Mouse (Mus musculus): ENCODE results near the gene Sptan1. TPM values are rescaled to one million over a fixed set of nuclear protein-coding genes. Genes with fewer than 3 reads are reported as not detected.

Gene Sptan1
- total RNA-seq, 1 experiment from 2014 or later: 285 TPM

- ATAC-seq (ENCODE audit: extremely low read depth, insufficient number of reproducible peaks, low FRiP score, poor library complexity, severe bottlenecking): peak; percentile 73
Measured at GRCm38 (mm10) chr2:30077502-30078348, 112.4 kb downstream of the Sptan1 start, which contains the start of gene Pkn3. Pkn3 (plus strand) TSS chr2:30077684.

DNA sequence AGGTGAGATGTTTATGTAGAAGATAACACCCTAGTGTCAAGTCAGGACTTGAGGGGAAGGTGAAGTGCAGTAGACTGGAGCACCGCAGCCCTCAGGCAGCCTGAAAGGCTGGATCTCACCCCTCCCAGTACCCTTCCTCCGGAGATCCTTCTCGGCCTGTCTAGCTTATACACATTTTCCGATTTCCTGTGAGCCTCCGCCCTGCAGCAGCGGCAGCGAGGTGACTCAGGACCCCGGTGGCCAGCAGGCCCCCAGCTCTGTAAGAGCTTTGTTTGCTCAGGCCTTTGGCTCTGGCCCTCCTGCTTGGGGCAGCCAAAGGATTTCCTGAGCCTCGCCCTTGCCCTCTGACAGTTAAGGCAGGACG is 113.0 kb downstream of the Sptan1 start:
- no peak; the same call in 1 of the 2 replicates for ATAC-seq (ENCODE audit: extremely low read depth, insufficient number of reproducible peaks, low FRiP score, poor library complexity, severe bottlenecking)

DNA sequence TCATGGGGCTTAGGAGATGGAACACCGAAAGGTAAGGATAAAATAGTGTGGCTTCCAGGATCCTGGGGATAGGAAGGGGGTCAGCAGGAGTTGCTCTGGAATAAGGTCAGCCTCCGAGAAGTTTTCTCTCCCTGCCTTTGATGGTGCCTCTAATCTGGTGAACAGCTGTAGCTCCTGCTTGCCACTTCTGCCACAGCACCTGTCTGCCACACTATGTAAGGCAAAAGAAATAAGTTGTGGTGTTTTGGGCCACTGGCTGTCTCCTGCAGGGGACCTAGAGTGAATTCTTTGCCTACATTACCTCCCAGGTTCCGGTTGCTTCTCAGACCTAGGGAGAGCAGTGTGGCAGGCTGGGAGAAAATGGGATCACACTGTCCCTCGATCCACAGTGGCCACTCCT is 113.4 kb downstream of the Sptan1 start:
- no peak for ATAC-seq (ENCODE audit: extremely low read depth, insufficient number of reproducible peaks, low FRiP score, poor library complexity, severe bottlenecking)

DNA sequence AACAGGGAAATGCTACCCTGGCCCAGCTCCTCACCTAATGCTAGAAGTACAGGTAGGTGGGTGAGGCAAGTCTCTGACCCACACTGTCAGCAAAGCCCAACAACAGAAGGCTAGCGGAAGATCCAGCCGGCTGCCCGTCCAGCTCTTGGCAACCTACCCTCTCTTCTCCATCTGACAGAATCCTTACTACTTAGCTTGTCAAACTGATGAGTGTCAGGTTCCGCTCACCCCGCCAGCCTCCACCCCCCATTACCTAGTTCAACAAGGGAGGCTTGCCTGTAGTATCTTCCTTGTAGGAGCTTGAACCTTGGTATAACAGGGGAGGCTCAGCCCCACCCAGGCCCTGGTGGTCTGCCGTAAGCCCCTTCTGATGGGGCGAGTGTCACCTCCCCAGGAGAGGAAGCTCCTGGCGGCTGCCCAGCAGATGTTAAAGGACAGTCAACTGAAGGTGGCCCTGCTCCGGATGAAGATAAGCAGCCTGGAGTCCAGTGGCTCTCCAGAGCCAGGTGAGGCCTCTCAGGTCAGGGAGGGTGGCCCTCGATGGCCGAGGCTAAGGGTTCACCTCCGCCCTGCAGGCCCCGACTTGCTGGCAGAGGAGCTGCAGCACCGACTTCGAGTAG is 114.9 kb downstream of the Sptan1 start:
- ATAC-seq (ENCODE audit: extremely low read depth, insufficient number of reproducible peaks, low FRiP score, poor library complexity, severe bottlenecking): no peak

Other genes with a start within 250 kb of the Sptan1 start
- not detected in 2 replicates for gene Gm13420, start 213.9 kb upstream of the Sptan1 start, total RNA-seq (2017)
- gene Gm13547, start 206.2 kb upstream of the Sptan1 start, total RNA-seq (2017): 0.74 and 1.5 TPM in 2 replicates
- gene Coq4, start 178.1 kb upstream of the Sptan1 start, total RNA-seq (2017): 5.5 and 11.9 TPM in 2 replicates
- 37.3 and 37.5 TPM in 2 replicates for gene Trub2, start 177.1 kb upstream of the Sptan1 start, total RNA-seq (2017)
- gene Slc27a4, start 162.9 kb upstream of the Sptan1 start, total RNA-seq (2017): 26.2 and 27.9 TPM in 2 replicates
- 11.4 and 12.0 TPM in 2 replicates for gene Urm1, start 145.5 kb upstream of the Sptan1 start, total RNA-seq (2017)
- gene Cercam, start 96.4 kb upstream of the Sptan1 start, total RNA-seq (2017): 0.23 and 0.25 TPM in 2 replicates
- 78.0 and 84.3 TPM in 2 replicates for gene Odf2, start 76.3 kb upstream of the Sptan1 start, total RNA-seq (2017)
- gene Gle1, start 30.1 kb upstream of the Sptan1 start, total RNA-seq (2017): 73.9 and 79.8 TPM in 2 replicates
- 0.70 and 0.86 TPM in 2 replicates for gene Wdr34, start 83.3 kb downstream of the Sptan1 start, total RNA-seq (2017)
- gene Set, start 91.8 kb downstream of the Sptan1 start, total RNA-seq (2017): 313 and 345 TPM in 2 replicates
- gene Pkn3, start 112.1 kb downstream of the Sptan1 start, total RNA-seq (2017): 1.0 and 1.8 TPM in 2 replicates
- 10.1 and 11.2 TPM in 2 replicates for gene Zdhhc12, start 128.1 kb downstream of the Sptan1 start, total RNA-seq (2017)
- 43.1 and 46.3 TPM in 2 replicates for gene Zer1, start 159.0 kb downstream of the Sptan1 start, total RNA-seq (2017)
- gene Tbc1d13, start 168.2 kb downstream of the Sptan1 start, total RNA-seq (2017): 40.9 and 50.9 TPM in 2 replicates
- 1.3 and 3.9 TPM in 2 replicates for gene Endog, start 205.9 kb downstream of the Sptan1 start, total RNA-seq (2017)
- 8.3 and 15.7 TPM in 2 replicates for gene Spout1, start 212.9 kb downstream of the Sptan1 start, total RNA-seq (2017)
- 7.1 and 7.5 TPM in 2 replicates for gene Kyat1, start 240.3 kb downstream of the Sptan1 start, total RNA-seq (2017)